ENCODE assay signal across 15 mouse cellular contexts in genomic region chr4:133034478-133034877, GRCm38 (mm10). TPM values are rescaled to one million over a fixed set of nuclear protein-coding genes. Genes with fewer than 3 reads are reported as not detected.
DNase-seq lines count a peak whose midpoint lies in the region; ATAC-seq lines count a peak whose summit lies in the region.
"Had no signal": no experiment of that assay in that cellular context is flagged by ENCODE, and none has a peak within 500 bp of the region (broad histone marks: within the 10 kb centered on the region; RNA-seq: fewer than 3 reads in every experiment).

No protein-coding gene starts in this region.

- H3K9ac ChIP-seq in heart, embryonic 12.5 days = peak overlapping the region; percentile 17; the same call in 1 of the 2 replicates
- H3K9ac ChIP-seq in limb, embryonic 12.5 days (replicated peaks) = no peak overlapping the region
- H3K9ac ChIP-seq: lung, embryonic 15.5 days; neural tube, embryonic 12.5 days had no signal

- DNase-seq in heart, adult 8-10 months (ENCODE audit: low spot score) = no peak
- DNase-seq in limb, embryonic 10.5 days (ENCODE audit: low spot score) = no peak
- peak; percentile 69 to 79 for DNase-seq in adrenal gland, postnatal 36 days
- DNase-seq in kidney, postnatal 25 days = peak; percentile 61 to 89
- DNase-seq in layer of hippocampus, postnatal 25 days (ENCODE audit: extremely low spot score in 1 of 2, low spot score in 1 of 2) = no peak
- DNase-seq in layer of hippocampus, adult 9-11 months = no peak
- DNase-seq: cerebellum, adult 11-12 months; liver; thymus, postnatal 14 days had no signal

- no peak for ATAC-seq in heart, embryonic 12.5 days (ENCODE audit: insufficient number of reproducible peaks, low FRiP score)
- ATAC-seq in limb, embryonic 12.5 days (ENCODE audit: insufficient number of reproducible peaks, insufficient read depth, low FRiP score, low TSS enrichment, low read depth) = no peak
- ATAC-seq: intestine, embryonic 16.5 days; midbrain, embryonic 16.5 days had no signal

- no peaks in the 10 kb centered on the region for H3K9me3 ChIP-seq in heart, embryonic 12.5 days (replicated peaks)
- H3K9me3 ChIP-seq in limb, embryonic 12.5 days = no peaks in the 10 kb centered on the region
- H3K9me3 ChIP-seq in limb, embryonic 10.5 days (replicated peaks) = no peaks in the 10 kb centered on the region
- H3K9me3 ChIP-seq: lung, embryonic 15.5 days; neural tube, embryonic 12.5 days had no signal

- 0 out of 2 replicates have a peak overlapping the region, but pooled peaks have one; percentile 20 for H3K27ac ChIP-seq in heart, embryonic 12.5 days (ENCODE audit: poor library complexity, severe bottlenecking)
- H3K27ac ChIP-seq in limb, embryonic 12.5 days = peak overlapping the region; percentile 45; the same call in 1 of the 2 replicates
- no peak overlapping the region for H3K27ac ChIP-seq in limb, embryonic 10.5 days
- H3K27ac ChIP-seq: lung, embryonic 15.5 days; neural tube, embryonic 12.5 days had no signal

- H3K36me3 ChIP-seq in heart, embryonic 12.5 days = peaks cover 11% of the 10 kb centered on the region
- peaks cover 30% of the 10 kb centered on the region; the same call in 1 of the 2 replicates for H3K36me3 ChIP-seq in limb, embryonic 12.5 days
- peaks cover 56% of the 10 kb centered on the region for H3K36me3 ChIP-seq in limb, embryonic 10.5 days
- H3K36me3 ChIP-seq: lung, embryonic 15.5 days; neural tube, embryonic 12.5 days had no signal

- H3K4me1 ChIP-seq in heart, embryonic 12.5 days (replicated peaks) = peaks cover 60% of the 10 kb centered on the region
- H3K4me1 ChIP-seq in limb, embryonic 12.5 days (replicated peaks) = peaks cover 41% of the 10 kb centered on the region
- H3K4me1 ChIP-seq in limb, embryonic 10.5 days = peaks cover 56% of the 10 kb centered on the region

- 57% methylated on average over 10 of the region's 10 CpGs for WGBS in heart, embryonic 12.5 days
- WGBS in limb, embryonic 12.5 days = 74% methylated on average over 10 of the region's 10 CpGs
- WGBS in limb, embryonic 10.5 days = 76% methylated on average over 10 of the region's 10 CpGs

- no peak overlapping the region for H3K4me3 ChIP-seq in heart, embryonic 12.5 days
- H3K4me3 ChIP-seq in limb, embryonic 12.5 days (replicated peaks) = no peak overlapping the region
- no peak overlapping the region for H3K4me3 ChIP-seq in limb, embryonic 10.5 days
- H3K4me3 ChIP-seq: lung, embryonic 15.5 days; neural tube, embryonic 12.5 days had no signal

- H3K27me3 ChIP-seq in heart, embryonic 12.5 days (replicated peaks) = no peaks in the 10 kb centered on the region
- H3K27me3 ChIP-seq in limb, embryonic 12.5 days = peaks cover 8% of the 10 kb centered on the region; the same call in 1 of the 2 replicates
- H3K27me3 ChIP-seq in limb, embryonic 10.5 days (ENCODE audit: low read depth, poor library complexity, severe bottlenecking) = peaks cover 8% of the 10 kb centered on the region; the same call in 1 of the 2 replicates
- H3K27me3 ChIP-seq: lung, embryonic 15.5 days had no signal

- no peak overlapping the region for H3K4me2 ChIP-seq in heart, embryonic 12.5 days
- no peak overlapping the region for H3K4me2 ChIP-seq in limb, embryonic 12.5 days
- H3K4me2 ChIP-seq: lung, embryonic 15.5 days; neural tube, embryonic 12.5 days had no signal

RNA-seq across cellular contexts. Expression of gene Ahdc1, which starts 23.4 kb away (rescaled TPM):
- polyA plus RNA-seq in heart, embryonic 12.5 days (2016; fragmentation: Nextera tagmentation; extraction: Ambion mirVana) = 11.6 and 11.7 TPM in 2 replicates
- total RNA-seq in heart, adult 8-10 months (2022) = 10 to 100 TPM; 37.5 to 52.5 (median 45.0) TPM
- 13.2 and 14.5 TPM in 2 replicates for polyA plus RNA-seq in limb, embryonic 12.5 days (2016; fragmentation: Nextera tagmentation; extraction: Ambion mirVana)
- polyA plus RNA-seq in limb, embryonic 10.5 days (2016; fragmentation: Nextera tagmentation; extraction: Ambion mirVana) = 13.0 and 13.8 TPM in 2 replicates
- total RNA-seq in adrenal gland, postnatal 36 days (2021) = 10 to 100 TPM; 63.7 to 74.1 TPM
- 100 to 1,000 TPM in 1 of 2 experiments, 10 to 100 TPM in 1; 96.9 to 109 TPM for total RNA-seq in layer of hippocampus, postnatal 25 days (2021)

Comparison
In these comparisons a context has a peak if more than half of its experiments do, and no peak if none do; other contexts are left out.
1. DNase-seq: peak in adrenal gland, postnatal 36 days (2 of 2) and kidney, postnatal 25 days (2 of 2); none in heart, adult 8-10 months (single experiment), limb, embryonic 10.5 days (single experiment), layer of hippocampus, postnatal 25 days (0 of 2) and layer of hippocampus, adult 9-11 months (single experiment).